Mouse (Mus musculus) monocyte, adult 5-6 weeks (primary cell): ENCODE data around the gene Vmn1r84. TPM values are rescaled to one million over a fixed set of nuclear protein-coding genes. Genes with fewer than 3 reads are reported as not detected.

Experiments
- ATAC-seq: fragments of 153-309, 156-312 bp; replicated peaks from 2 replicates; pipeline ENCODE4 v1.8.0; 2017; ENCODE audit warnings: mild to moderate bottlenecking; ENCODE audit not compliant: low TSS enrichment, insufficient number of reproducible peaks, severe bottlenecking, poor library complexity, low FRiP score
- total RNA-seq: library from RNA; stranded (forward); fragments of 200-1000, 200-491, 200-594 nt; gene quantifications from 3 replicates; pipeline ENCODE4 v1.2.3, GENCODE M21; 2017

Gene Vmn1r84
- not detected in 3 replicates for total RNA-seq

DNA sequence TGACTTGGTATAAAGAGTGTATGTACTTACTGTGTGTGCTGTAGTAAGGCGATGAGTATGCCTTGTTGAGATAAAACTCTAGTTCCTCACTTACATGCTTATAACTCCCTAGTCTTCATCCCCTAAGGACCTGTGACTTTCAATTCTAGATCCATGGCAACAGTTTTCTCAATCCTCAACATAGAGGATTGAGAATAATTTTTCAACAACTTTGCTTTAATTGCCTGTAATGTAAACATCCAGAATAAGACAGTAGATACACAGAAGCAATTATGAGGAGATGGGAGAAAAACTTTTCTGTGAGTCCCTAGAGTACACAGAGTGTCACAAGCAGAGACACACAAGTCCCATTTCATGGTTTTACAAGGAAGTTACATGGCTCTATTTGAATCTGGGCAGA is at the start of gene Vmn1r84:
Gene Vmn1r84 (minus strand): TSS at position 101 of the 400 bp plus-strand sequence.
- no peak for ATAC-seq

DNA sequence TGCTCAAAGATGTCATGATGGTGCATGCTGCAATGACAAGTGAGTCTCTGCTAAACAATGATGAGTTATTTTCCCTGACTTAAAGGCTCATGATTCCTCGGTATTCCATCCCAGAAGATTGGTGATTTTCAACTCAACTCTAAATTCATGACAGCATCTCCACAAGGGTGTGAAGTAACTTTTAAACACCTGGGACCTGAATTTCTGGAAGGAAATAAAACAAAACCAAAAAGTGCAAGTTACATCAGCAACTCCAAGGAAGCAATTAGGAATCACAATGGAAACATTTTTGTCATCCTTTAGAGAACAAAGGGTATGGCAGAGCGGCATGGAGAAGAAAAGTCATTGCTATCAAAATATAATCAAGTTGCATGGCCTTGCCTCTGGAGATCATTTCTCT is 39.7 kb downstream of the Vmn1r84 start, which contains the start of gene Vmn1r83:
Gene Vmn1r83 (minus strand): TSS at position 101 of the 400 bp plus-strand sequence.
- ATAC-seq, result no peak

Other genes with a start within 250 kb of the Vmn1r84 start
- not detected in 3 replicates for gene Vmn1r78, start 219.0 kb downstream of the Vmn1r84 start, total RNA-seq
- not detected in 3 replicates for gene Vmn1r79, start 198.0 kb downstream of the Vmn1r84 start, total RNA-seq
- not detected in 3 replicates for gene Vmn1r80, start 180.0 kb downstream of the Vmn1r84 start, total RNA-seq
- gene Vmn1r81, start 101.0 kb downstream of the Vmn1r84 start, total RNA-seq, result under 0.01 to 0.10 TPM in 2 of 3 replicates, not detected in the other
- gene Vmn1r82, start 68.8 kb downstream of the Vmn1r84 start, total RNA-seq, result not detected in 3 replicates
- gene Vmn1r83, start 39.8 kb downstream of the Vmn1r84 start, total RNA-seq, result not detected in 3 replicates
- gene Zfp551, start 53.5 kb upstream of the Vmn1r84 start, total RNA-seq, result 1.3 to 2.5 TPM (median 1.7 TPM) in 3 replicates
- 3.6 to 10.8 TPM (median 9.3 TPM) in 3 replicates for gene Zfp606, start 109.0 kb upstream of the Vmn1r84 start, total RNA-seq
- not detected in 3 replicates for gene 2900092C05Rik, start 143.2 kb upstream of the Vmn1r84 start, total RNA-seq
- 0.11 TPM in 1 of 3 replicates, not detected in the others for gene Vmn2r53, start 239.5 kb upstream of the Vmn1r84 start, total RNA-seq